Mouse (Mus musculus): ENCODE results near the gene Rad51b. TPM values are rescaled to one million over a fixed set of nuclear protein-coding genes. Genes with fewer than 3 reads are reported as not detected.

Rad51b gene
- polyA plus RNA-seq, 1 experiment from 2014 or later, result 7.7 TPM

GRCm38 (mm10) chr12:79385199-79385598, 88.1 kb downstream of the Rad51b start:
- Histone ChIP-seq H3K4me1 (peaks cover 8% of the 10 kb centered on the region; the same call in 1 of the 2 replicates), H3K27ac (no peak overlapping the region), H3K9ac (no peak overlapping the region), H3K4me2 (no peak overlapping the region), H3K9me3 (no peaks in the 10 kb centered on the region), H3K27me3 (no peaks in the 10 kb centered on the region), H3K36me3 (replicated peaks) (no peaks in the 10 kb centered on the region), H3K4me3 (replicated peaks) (no peak overlapping the region)
- 86% methylated on average over 5 of the region's 5 CpGs for WGBS
- ATAC-seq (ENCODE audit: low FRiP score), result no peak

DNA sequence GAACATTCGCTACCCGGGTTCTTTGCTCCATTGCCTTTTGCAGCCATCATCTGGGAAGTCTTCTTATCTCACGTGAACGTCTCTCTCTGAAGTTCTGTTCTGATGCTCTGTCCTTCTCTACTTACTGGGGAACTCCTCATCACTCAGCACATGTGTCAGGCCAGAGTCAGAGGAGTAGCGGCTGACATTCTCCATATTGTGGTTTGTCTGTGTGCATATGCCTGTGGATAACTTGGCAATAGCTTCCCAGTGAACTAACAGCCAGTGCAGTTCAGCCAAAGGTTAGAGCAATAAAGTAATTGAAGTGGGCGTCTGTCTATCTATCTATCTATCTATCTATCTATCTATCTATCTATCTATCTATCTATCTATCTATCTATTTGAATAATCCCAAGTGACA, 90.8 kb downstream of the Rad51b start:
- WGBS, result 94% methylated on average over 6 of the region's 6 CpGs

DNA sequence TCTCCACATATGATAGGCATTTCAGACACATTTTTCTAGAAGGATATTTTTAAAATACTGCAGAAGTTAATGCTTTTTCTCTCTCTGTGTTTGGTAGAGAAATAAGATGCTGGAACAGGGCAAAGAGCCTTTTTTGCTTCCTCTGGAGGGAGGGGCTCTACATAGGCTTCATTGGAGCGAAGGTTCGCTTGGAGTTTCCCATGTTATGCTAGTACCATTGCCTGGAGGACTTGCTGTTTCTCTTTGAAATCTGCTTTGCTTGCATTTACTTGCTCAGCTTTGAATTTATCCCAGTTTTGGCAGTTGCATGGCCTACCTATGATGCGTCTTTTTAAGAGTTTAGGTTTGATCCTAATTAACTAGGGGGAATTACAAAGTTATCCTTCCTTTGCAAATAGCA, 92.2 kb downstream of the Rad51b start:
- Histone ChIP-seq H3K27ac (no peak overlapping the region), H3K9ac (no peak overlapping the region), H3K27me3 (no peaks in the 10 kb centered on the region), H3K9me3 (no peaks in the 10 kb centered on the region), H3K4me1 (peaks cover 4% of the 10 kb centered on the region; the same call in 1 of the 2 replicates), H3K4me3 (replicated peaks) (no peak overlapping the region), H3K36me3 (replicated peaks) (no peaks in the 10 kb centered on the region), H3K4me2 (no peak overlapping the region)
- WGBS, result 90% methylated on average over 3 of the region's 3 CpGs
- ATAC-seq (ENCODE audit: low FRiP score), result no peak

More for the DNA sequence above, 90.8 kb downstream of the Rad51b start:
- Histone ChIP-seq H3K27ac (no peak overlapping the region), H3K27me3 (no peaks in the 10 kb centered on the region), H3K4me1 (peaks cover 4% of the 10 kb centered on the region; the same call in 1 of the 2 replicates), H3K9me3 (no peaks in the 10 kb centered on the region), H3K36me3 (replicated peaks) (no peaks in the 10 kb centered on the region), H3K4me3 (replicated peaks) (no peak overlapping the region), H3K9ac (no peak overlapping the region), H3K4me2 (no peak overlapping the region)
- no peak for ATAC-seq (ENCODE audit: low FRiP score)

GRCm38 (mm10) chr12:79389971-79390370, 92.9 kb downstream of the Rad51b start:
- no peak overlapping the region for H3K4me3 ChIP-seq (replicated peaks)
- no peak for ATAC-seq (ENCODE audit: low FRiP score)
- no peaks in the 10 kb centered on the region for H3K9me3 ChIP-seq
- H3K4me1 ChIP-seq, result peaks cover 4% of the 10 kb centered on the region; the same call in 1 of the 2 replicates
- H3K27ac ChIP-seq, result no peak overlapping the region
- no peak overlapping the region for H3K9ac ChIP-seq
- H3K4me2 ChIP-seq, result no peak overlapping the region
- no peaks in the 10 kb centered on the region for H3K36me3 ChIP-seq (replicated peaks)
- H3K27me3 ChIP-seq, result no peaks in the 10 kb centered on the region

DNA sequence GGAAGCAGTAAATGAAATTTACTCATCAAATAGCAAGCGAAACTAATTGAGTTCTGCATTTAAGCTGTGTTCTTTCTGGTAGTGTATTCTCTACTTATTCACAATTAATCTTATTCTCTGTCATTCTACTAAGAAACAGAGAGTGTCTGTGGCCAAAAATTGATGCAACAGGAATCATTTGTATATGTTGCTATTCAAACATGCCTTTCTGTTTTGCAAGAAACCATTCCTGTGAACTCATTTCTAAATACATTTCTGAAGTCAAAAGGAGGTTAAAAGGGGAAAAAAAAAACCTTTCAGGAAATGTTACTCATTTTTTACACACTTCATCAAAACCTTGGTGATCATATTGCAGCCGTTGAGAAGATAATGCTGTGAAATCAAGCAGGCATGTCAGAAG, 96.6 kb downstream of the Rad51b start:
- Histone ChIP-seq H3K27ac (no peak overlapping the region), H3K36me3 (replicated peaks) (no peaks in the 10 kb centered on the region), H3K4me2 (no peak overlapping the region), H3K4me3 (replicated peaks) (no peak overlapping the region), H3K4me1 (peaks cover 4% of the 10 kb centered on the region; the same call in 1 of the 2 replicates), H3K9me3 (no peaks in the 10 kb centered on the region), H3K9ac (no peak overlapping the region), H3K27me3 (no peaks in the 10 kb centered on the region)
- 95% methylated on average over 2 of the region's 2 CpGs for WGBS
- no peak for ATAC-seq (ENCODE audit: low FRiP score)

- WGBS, result 83% methylated on average over 3 of the region's 3 CpGs
- H3K27ac ChIP-seq, result no peak overlapping the region
- no peaks in the 10 kb centered on the region for H3K9me3 ChIP-seq
- no peaks in the 10 kb centered on the region for H3K4me1 ChIP-seq
- no peak overlapping the region for H3K4me3 ChIP-seq (replicated peaks)
- no peak overlapping the region for H3K4me2 ChIP-seq
- no peak for ATAC-seq (ENCODE audit: low FRiP score)
- no peaks in the 10 kb centered on the region for H3K27me3 ChIP-seq
- no peaks in the 10 kb centered on the region for H3K36me3 ChIP-seq (replicated peaks)
- H3K9ac ChIP-seq, result no peak overlapping the region
Measured at GRCm38 (mm10) chr12:79403992-79404391, 106.9 kb downstream of the Rad51b start.

DNA sequence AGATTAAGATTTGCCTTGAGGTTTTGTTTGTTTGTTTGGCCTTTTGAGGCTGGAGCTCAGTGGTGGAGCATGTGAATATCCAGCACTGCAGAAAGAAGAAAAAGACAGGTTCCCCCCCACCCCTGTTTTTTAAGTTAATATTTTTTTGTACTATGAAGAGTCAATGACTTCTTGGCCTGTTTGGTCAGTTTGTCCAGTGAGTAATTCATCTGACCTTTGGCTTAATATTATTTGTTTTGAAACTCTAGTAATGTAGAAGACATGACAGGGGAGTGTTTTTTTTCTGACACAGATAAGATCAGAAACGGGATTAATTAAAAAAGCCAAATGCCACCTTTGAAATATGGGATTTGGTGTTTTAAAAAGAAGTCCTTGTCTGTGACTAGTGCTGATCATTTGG, 107.4 kb downstream of the Rad51b start:
- Histone ChIP-seq H3K9me3 (no peaks in the 10 kb centered on the region), H3K4me3 (replicated peaks) (no peak overlapping the region), H3K27me3 (no peaks in the 10 kb centered on the region), H3K9ac (no peak overlapping the region), H3K4me2 (no peak overlapping the region), H3K4me1 (peaks cover 2% of the 10 kb centered on the region; the same call in 1 of the 2 replicates), H3K36me3 (replicated peaks) (no peaks in the 10 kb centered on the region), H3K27ac (no peak overlapping the region)
- no peak for ATAC-seq (ENCODE audit: low FRiP score)
- whole genome bisulfite sequencing, result 88% methylated on average over 1 of the region's 1 CpGs

GRCm38 (mm10) chr12:79408677-79409076, 111.6 kb downstream of the Rad51b start:
- no peak overlapping the region for H3K27ac ChIP-seq
- WGBS, result 61% methylated on average over 2 of the region's 2 CpGs
- H3K36me3 ChIP-seq (replicated peaks), result no peaks in the 10 kb centered on the region
- no peaks in the 10 kb centered on the region for H3K9me3 ChIP-seq
- H3K4me1 ChIP-seq, result peaks cover 4% of the 10 kb centered on the region; the same call in 1 of the 2 replicates
- no peak for ATAC-seq (ENCODE audit: low FRiP score)
- H3K9ac ChIP-seq, result no peak overlapping the region
- no peak overlapping the region for H3K4me2 ChIP-seq
- H3K27me3 ChIP-seq, result no peaks in the 10 kb centered on the region
- H3K4me3 ChIP-seq (replicated peaks), result no peak overlapping the region

DNA sequence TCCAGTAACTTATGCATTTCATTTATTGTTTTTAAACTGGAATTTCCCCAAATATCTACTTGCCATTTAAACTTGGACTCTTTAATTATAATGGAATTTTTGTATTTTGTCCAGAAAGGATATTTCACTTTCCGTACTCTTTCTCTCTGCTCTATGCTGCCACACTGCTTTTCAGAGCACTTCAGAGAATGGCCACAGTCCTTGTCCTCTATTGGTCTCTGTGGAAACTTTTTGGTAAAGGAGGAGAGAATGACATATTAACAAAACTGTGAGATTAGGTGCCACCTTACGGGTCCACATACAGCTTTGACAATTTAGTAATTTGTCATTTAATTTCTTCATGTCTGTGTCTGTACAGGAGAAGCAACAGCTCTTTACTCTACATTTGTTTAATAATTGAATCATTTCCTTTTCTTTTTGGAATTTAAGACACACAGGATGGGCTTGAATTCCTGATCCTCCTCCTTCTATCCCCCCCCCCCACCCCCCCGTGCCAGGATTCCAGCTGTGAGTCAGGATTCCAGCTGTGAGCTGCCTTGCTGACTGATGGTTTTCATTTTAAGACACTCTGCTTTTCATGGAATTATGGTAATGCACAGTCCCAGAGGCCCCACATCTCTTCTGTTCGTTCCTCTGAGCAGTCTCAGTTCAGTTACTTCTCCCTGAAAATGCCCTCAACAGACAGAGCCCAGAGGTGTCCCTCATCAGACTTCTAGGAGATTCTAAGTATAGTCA, 112.2 kb downstream of the Rad51b start:
- 44% methylated on average over 4 of the region's 4 CpGs for WGBS
- H3K4me3 ChIP-seq (replicated peaks), result no peak overlapping the region
- H3K4me1 ChIP-seq, result peaks cover 4% of the 10 kb centered on the region; the same call in 1 of the 2 replicates
- no peaks in the 10 kb centered on the region for H3K27me3 ChIP-seq
- no peak overlapping the region for H3K9ac ChIP-seq
- no peak overlapping the region for H3K4me2 ChIP-seq
- no peaks in the 10 kb centered on the region for H3K36me3 ChIP-seq (replicated peaks)
- ATAC-seq (ENCODE audit: low FRiP score), result no peak
- H3K27ac ChIP-seq, result no peak overlapping the region
- no peaks in the 10 kb centered on the region for H3K9me3 ChIP-seq

- Histone ChIP-seq H3K27me3 (no peaks in the 10 kb centered on the region), H3K36me3 (replicated peaks) (no peaks in the 10 kb centered on the region), H3K27ac (no peak overlapping the region), H3K4me3 (replicated peaks) (no peak overlapping the region), H3K4me1 (peaks cover 4% of the 10 kb centered on the region; the same call in 1 of the 2 replicates), H3K4me2 (no peak overlapping the region), H3K9ac (no peak overlapping the region), H3K9me3 (no peaks in the 10 kb centered on the region)
- no peak for ATAC-seq (ENCODE audit: low FRiP score)
- WGBS, result 93% methylated on average over 8 of the region's 8 CpGs
Measured at GRCm38 (mm10) chr12:79412894-79413507, 115.9 kb downstream of the Rad51b start.

- no peaks in the 10 kb centered on the region for H3K4me1 ChIP-seq
- no peaks in the 10 kb centered on the region for H3K36me3 ChIP-seq (replicated peaks)
- no peak overlapping the region for H3K4me2 ChIP-seq
- H3K4me3 ChIP-seq (replicated peaks), result no peak overlapping the region
- no peaks in the 10 kb centered on the region for H3K9me3 ChIP-seq
- no peak overlapping the region for H3K9ac ChIP-seq
- 69% methylated on average over 6 of the region's 6 CpGs for WGBS
- ATAC-seq (ENCODE audit: low FRiP score), result no peak
- no peaks in the 10 kb centered on the region for H3K27me3 ChIP-seq
- no peak overlapping the region for H3K27ac ChIP-seq
Measured at GRCm38 (mm10) chr12:79417360-79417759, 120.3 kb downstream of the Rad51b start.

DNA sequence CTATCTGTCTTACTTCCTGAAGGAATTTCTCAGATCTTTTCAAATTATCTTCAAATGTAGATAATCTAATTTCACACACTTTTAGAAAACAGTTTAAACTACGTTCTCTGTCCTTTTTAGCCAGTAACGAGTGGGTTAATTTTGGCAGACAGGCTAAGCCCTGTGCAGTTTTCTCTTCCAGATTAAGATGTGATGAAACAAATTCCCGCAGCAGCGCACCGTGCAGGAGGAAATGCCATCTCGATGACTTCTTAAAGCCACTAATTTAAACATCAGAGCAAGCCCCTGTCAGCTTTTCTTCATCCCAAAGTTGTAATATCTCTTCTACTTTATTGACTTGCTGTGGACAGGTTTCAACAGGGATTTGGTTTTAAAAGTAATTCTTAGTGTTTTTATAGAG, 123.5 kb downstream of the Rad51b start:
- Histone ChIP-seq H3K36me3 (replicated peaks) (no peaks in the 10 kb centered on the region), H3K4me1 (no peaks in the 10 kb centered on the region), H3K9me3 (no peaks in the 10 kb centered on the region), H3K4me2 (no peak overlapping the region), H3K27me3 (no peaks in the 10 kb centered on the region), H3K4me3 (replicated peaks) (no peak overlapping the region), H3K9ac (no peak overlapping the region), H3K27ac (no peak overlapping the region)
- WGBS, result 20% methylated on average over 6 of the region's 6 CpGs
- no peak for ATAC-seq (ENCODE audit: low FRiP score)

Data from forebrain, embryonic 12.5 days (tissue).